Comparison of ENCODE assay signal across 8 mouse cellular contexts in genomic region chr1:93477758-93478585, GRCm38 (mm10). TPM values are rescaled to one million over a fixed set of nuclear protein-coding genes. Genes with fewer than 3 reads are reported as not detected.
A peak's percentile ranks its signal among the peaks of the same experiment; 100 is the strongest.
DNase-seq lines count a peak whose midpoint lies in the region; ATAC-seq and TF ChIP-seq lines count a peak whose summit lies in the region.

No protein-coding gene starts in this region.

- TF ChIP-seq CTCF in stomach, postnatal 0 days (IDR thresholded peaks at IDR 0.05; ENCODE audit: low read depth) = peak; percentile 63

- peak; percentile 78 for ATAC-seq in CD4-positive, CD25-positive, alpha-beta regulatory T cell, adult 4 months
- peak; percentile 99 for ATAC-seq in heart, embryonic 14.5 days (ENCODE audit: insufficient number of reproducible peaks, insufficient read depth, low FRiP score, low read depth)
- peak; percentile 89 for ATAC-seq in liver, embryonic 13.5 days (ENCODE audit: low read depth)
- ATAC-seq in neural tube, embryonic 11.5 days (ENCODE audit: insufficient read depth, low FRiP score, low TSS enrichment) = peak; percentile 96
- peak; percentile 97 for ATAC-seq in stomach, postnatal 0 days (ENCODE audit: low FRiP score, low TSS enrichment)

- H3K4me2 ChIP-seq in heart, embryonic 14.5 days (ENCODE audit: low read length) = peak overlapping the region; percentile 65
- H3K4me2 ChIP-seq in liver, embryonic 13.5 days = peak overlapping the region; percentile 88
- H3K4me2 ChIP-seq in neural tube, embryonic 11.5 days (ENCODE audit: low read depth) = peak overlapping the region; percentile 64
- peak overlapping the region; percentile 61 for H3K4me2 ChIP-seq in stomach, postnatal 0 days (replicated peaks; ENCODE audit: low read depth)

- under 1% methylated on average over 40 of the region's 41 CpGs for WGBS in heart, embryonic 14.5 days
- WGBS in liver, embryonic 13.5 days (ENCODE audit: insufficient replicate concordance) = under 1% methylated on average over 41 of the region's 41 CpGs
- WGBS in neural tube, embryonic 11.5 days = under 1% methylated on average over 41 of the region's 41 CpGs
- under 1% methylated on average over 41 of the region's 41 CpGs for WGBS in stomach, postnatal 0 days

- H3K9me3 ChIP-seq in heart, embryonic 14.5 days (ENCODE audit: control insufficient read depth, low read length) = no peaks in the 10 kb centered on the region
- H3K9me3 ChIP-seq in liver, embryonic 13.5 days (replicated peaks) = no peaks in the 10 kb centered on the region
- no peaks in the 10 kb centered on the region for H3K9me3 ChIP-seq in neural tube, embryonic 11.5 days (ENCODE audit: control insufficient read depth, low read length)
- H3K9me3 ChIP-seq in stomach, postnatal 0 days (ENCODE audit: control insufficient read depth, low read length) = no peaks in the 10 kb centered on the region

- DNase-seq in c-Kit-negative CD71-positive TER-119-positive erythroid progenitor cells, embryonic 14.5 days (ENCODE audit: low read depth, low spot score) = peak; percentile 82
- peak; percentile 91 for DNase-seq in fibroblast of lung, adult 2 months (ENCODE audit: low read depth)
- DNase-seq in kidney, postnatal 14 days = peak; percentile 100
- peak; percentile 90 for DNase-seq in liver, embryonic 13.5 days
- peak; percentile 98 for DNase-seq in neural tube, embryonic 11.5 days (ENCODE audit: low spot score)
- DNase-seq in stomach, postnatal 0 days (ENCODE audit: low spot score) = peak; percentile 99

- no peak for TF ChIP-seq EP300 in stomach, postnatal 0 days (optimal IDR thresholded peaks at IDR 0.05)

- peaks cover 0 to 22% of the 10 kb centered on the region in 2 experiments; a peak in 2 of 4 replicates for H3K4me1 ChIP-seq in heart, embryonic 14.5 days (ENCODE audit: control insufficient read depth in 2 of 2, insufficient read depth in 2 of 2, low read length in 2 of 2)
- peaks cover 45% of the 10 kb centered on the region for H3K4me1 ChIP-seq in liver, embryonic 13.5 days (replicated peaks)
- H3K4me1 ChIP-seq in neural tube, embryonic 11.5 days (ENCODE audit: control insufficient read depth, insufficient read depth, low read length) = peaks cover 7% of the 10 kb centered on the region; the same call in 1 of the 2 replicates
- no peaks in the 10 kb centered on the region; the same call in 1 of the 2 replicates for H3K4me1 ChIP-seq in stomach, postnatal 0 days (replicated peaks; ENCODE audit: control insufficient read depth, insufficient read depth)

- H3K27me3 ChIP-seq in heart, embryonic 14.5 days (ENCODE audit: control insufficient read depth, insufficient read depth, low read length) = no peaks in the 10 kb centered on the region
- H3K27me3 ChIP-seq in liver, embryonic 13.5 days = no peaks in the 10 kb centered on the region
- no peaks in the 10 kb centered on the region for H3K27me3 ChIP-seq in neural tube, embryonic 11.5 days (ENCODE audit: control insufficient read depth, insufficient read depth, low read length)
- no peaks in the 10 kb centered on the region for H3K27me3 ChIP-seq in stomach, postnatal 0 days (ENCODE audit: control insufficient read depth, insufficient read depth, low read length)

- H3K36me3 ChIP-seq in heart, embryonic 14.5 days (ENCODE audit: control insufficient read depth, insufficient read depth, low read length) = 0 out of 2 replicates have a peak, but pooled peaks cover 4% of the 10 kb centered on the region
- H3K36me3 ChIP-seq in liver, embryonic 13.5 days = peaks cover 6% of the 10 kb centered on the region; the same call in 1 of the 2 replicates
- H3K36me3 ChIP-seq in neural tube, embryonic 11.5 days (ENCODE audit: control insufficient read depth, insufficient read depth, low read length) = no peaks in the 10 kb centered on the region; the same call in 1 of the 2 replicates
- H3K36me3 ChIP-seq in stomach, postnatal 0 days (ENCODE audit: control insufficient read depth, insufficient read depth, low read length) = no peaks in the 10 kb centered on the region

- H3K9ac ChIP-seq in heart, embryonic 14.5 days (ENCODE audit: low read length) = peak overlapping the region; percentile 73
- peak overlapping the region; percentile 91 for H3K9ac ChIP-seq in liver, embryonic 13.5 days
- H3K9ac ChIP-seq in neural tube, embryonic 11.5 days (ENCODE audit: low read length) = peak overlapping the region; percentile 70
- H3K9ac ChIP-seq in stomach, postnatal 0 days (ENCODE audit: low read length) = peak overlapping the region; percentile 84

- peak overlapping the region; percentile 69 to 82 for H3K4me3 ChIP-seq in heart, embryonic 14.5 days (ENCODE audit: control insufficient read depth in 1 of 2, insufficient read depth in 1 of 2, low read depth in 1 of 2, low read length in 2 of 2)
- peak overlapping the region; percentile 88 for H3K4me3 ChIP-seq in liver, embryonic 13.5 days (replicated peaks)
- H3K4me3 ChIP-seq in neural tube, embryonic 11.5 days (ENCODE audit: low read depth, low read length) = peak overlapping the region; percentile 78
- peak overlapping the region; percentile 80 for H3K4me3 ChIP-seq in stomach, postnatal 0 days (ENCODE audit: low read depth, low read length)

- H3K27ac ChIP-seq in heart, embryonic 14.5 days (replicated peaks in 1 of 2; ENCODE audit: control insufficient read depth in 1 of 2, insufficient read depth in 1 of 2, low read depth in 2 of 2, low read length in 2 of 2) = peak overlapping the region; percentile 94 to 98
- H3K27ac ChIP-seq in liver, embryonic 13.5 days = peak overlapping the region; percentile 97
- H3K27ac ChIP-seq in neural tube, embryonic 11.5 days (ENCODE audit: low read depth, low read length) = peak overlapping the region; percentile 84
- H3K27ac ChIP-seq in stomach, postnatal 0 days (replicated peaks) = peak overlapping the region; percentile 98

RNA-seq across cellular contexts. Expression of gene Hdlbp, which starts 0.6 kb away (rescaled TPM):
- 10 to 100 TPM; 49.6 to 73.9 TPM for polyA plus RNA-seq in CD4-positive, CD25-positive, alpha-beta regulatory T cell, adult 4 months (2017; shearing (Covaris generic))
- 119 and 138 TPM in 2 replicates for polyA plus RNA-seq in heart, embryonic 14.5 days (2014; fragmentation: Nextera tagmentation; extraction: Ambion mirVana)
- polyA plus RNA-seq in liver, embryonic 13.5 days (2015; fragmentation: Nextera tagmentation; extraction: Ambion mirVana) = 89.5 and 95.9 TPM in 2 replicates
- 95.7 and 98.2 TPM in 2 replicates for polyA plus RNA-seq in neural tube, embryonic 11.5 days (2014; fragmentation: Nextera tagmentation; extraction: Ambion mirVana)
- polyA plus RNA-seq in stomach, postnatal 0 days (2015; fragmentation: Nextera tagmentation; extraction: Ambion mirVana) = 106 and 155 TPM in 2 replicates

RNA-seq across cellular contexts. Expression of gene Farp2, which starts 33.9 kb away (rescaled TPM):
- polyA plus RNA-seq in CD4-positive, CD25-positive, alpha-beta regulatory T cell, adult 4 months (2017; shearing (Covaris generic)) = 1 to 10 TPM in 1 of 2 experiments, under 1 TPM in 1; 0.51 to 2.1 TPM
- 4.2 and 5.0 TPM in 2 replicates for polyA plus RNA-seq in heart, embryonic 14.5 days (2014; fragmentation: Nextera tagmentation; extraction: Ambion mirVana)
- polyA plus RNA-seq in liver, embryonic 13.5 days (2015; fragmentation: Nextera tagmentation; extraction: Ambion mirVana) = 0.77 and 1.3 TPM in 2 replicates
- polyA plus RNA-seq in neural tube, embryonic 11.5 days (2014; fragmentation: Nextera tagmentation; extraction: Ambion mirVana) = 6.0 TPM in 2 replicates
- 2.9 and 3.0 TPM in 2 replicates for polyA plus RNA-seq in stomach, postnatal 0 days (2015; fragmentation: Nextera tagmentation; extraction: Ambion mirVana)

Comparison
In these comparisons a context has a peak if more than half of its experiments do, and no peak if none do; other contexts are left out.
1. Peak in every context shown above with its lines: DNase-seq, ATAC-seq, H3K4me3 ChIP-seq and H3K27ac ChIP-seq.